Mouse (Mus musculus): ENCODE data around the gene Kat5. TPM values are rescaled to one million over a fixed set of nuclear protein-coding genes. Genes with fewer than 3 reads are reported as not detected.

The Kat5 gene
- polyA plus RNA-seq, 1 experiment, result 87.3 TPM

- Histone ChIP-seq H3K4me1 (ENCODE audit: control insufficient read depth, insufficient read depth, low read length) (peaks cover 2% of the 10 kb centered on the region; the same call in 1 of the 2 replicates), H3K27ac (ENCODE audit: control insufficient read depth, insufficient read depth, low read depth, low read length, poor library complexity) (no peak overlapping the region), H3K4me3 (replicated peaks; ENCODE audit: control insufficient read depth, low read depth, low read length) (no peak overlapping the region)
- TF ChIP-seq CTCF (IDR thresholded peaks at IDR 0.05; ENCODE audit: control insufficient read depth, insufficient read depth, low read length) (no peak), POLR2A (IDR thresholded peaks at IDR 0.05; ENCODE audit: borderline replicate concordance, control insufficient read depth, low read depth, low read length) (no peak)
- 91% methylated on average over 2 of the region's 2 CpGs for WGBS
Observed at GRCm38 (mm10) chr19:5614953-5615352, 4.9 kb upstream of the Kat5 start.

- Histone ChIP-seq H3K27ac (ENCODE audit: control insufficient read depth, insufficient read depth, low read depth, low read length, poor library complexity) (no peak overlapping the region), H3K4me1 (ENCODE audit: control insufficient read depth, insufficient read depth, low read length) (peaks cover 2% of the 10 kb centered on the region; the same call in 1 of the 2 replicates), H3K4me3 (replicated peaks; ENCODE audit: control insufficient read depth, low read depth, low read length) (no peak overlapping the region)
- WGBS, result 29% methylated on average over 3 of the region's 3 CpGs
- TF ChIP-seq POLR2A (IDR thresholded peaks at IDR 0.05; ENCODE audit: borderline replicate concordance, control insufficient read depth, low read depth, low read length) (no peak), CTCF (IDR thresholded peaks at IDR 0.05; ENCODE audit: control insufficient read depth, insufficient read depth, low read length) (no peak)
Observed at GRCm38 (mm10) chr19:5612762-5613411, 2.9 kb upstream of the Kat5 start.

GRCm38 (mm10) chr19:5611973-5612372 lies 1.9 kb upstream of the Kat5 start:
- TF ChIP-seq CTCF (IDR thresholded peaks at IDR 0.05; ENCODE audit: control insufficient read depth, insufficient read depth, low read length) (no peak), POLR2A (IDR thresholded peaks at IDR 0.05; ENCODE audit: borderline replicate concordance, control insufficient read depth, low read depth, low read length) (no peak)
- Histone ChIP-seq H3K4me1 (ENCODE audit: control insufficient read depth, insufficient read depth, low read length) (peaks cover 2% of the 10 kb centered on the region; the same call in 1 of the 2 replicates), H3K4me3 (replicated peaks; ENCODE audit: control insufficient read depth, low read depth, low read length) (no peak overlapping the region), H3K27ac (ENCODE audit: control insufficient read depth, insufficient read depth, low read depth, low read length, poor library complexity) (no peak overlapping the region)
- 88% methylated on average over 1 of the region's 1 CpGs for WGBS

- H3K4me3 ChIP-seq (replicated peaks; ENCODE audit: control insufficient read depth, low read depth, low read length), result peak overlapping the region; percentile 75
- 56% methylated on average over 10 of the region's 10 CpGs for WGBS
- TF ChIP-seq CTCF (IDR thresholded peaks at IDR 0.05; ENCODE audit: control insufficient read depth, insufficient read depth, low read length), result no peak
- no peak for TF ChIP-seq POLR2A (IDR thresholded peaks at IDR 0.05; ENCODE audit: borderline replicate concordance, control insufficient read depth, low read depth, low read length)
- peaks cover 2% of the 10 kb centered on the region; the same call in 1 of the 2 replicates for H3K4me1 ChIP-seq (ENCODE audit: control insufficient read depth, insufficient read depth, low read length)
- peak overlapping the region; percentile 81 for H3K27ac ChIP-seq (ENCODE audit: control insufficient read depth, insufficient read depth, low read depth, low read length, poor library complexity)
Observed at GRCm38 (mm10) chr19:5609171-5609546, 878 bp downstream of the Kat5 start.

- TF ChIP-seq POLR2A (IDR thresholded peaks at IDR 0.05; ENCODE audit: borderline replicate concordance, control insufficient read depth, low read depth, low read length) (no peak), CTCF (IDR thresholded peaks at IDR 0.05; ENCODE audit: control insufficient read depth, insufficient read depth, low read length) (no peak)
- Histone ChIP-seq H3K27ac (ENCODE audit: control insufficient read depth, insufficient read depth, low read depth, low read length, poor library complexity) (no peak overlapping the region), H3K4me1 (ENCODE audit: control insufficient read depth, insufficient read depth, low read length) (peaks cover 2% of the 10 kb centered on the region; the same call in 1 of the 2 replicates), H3K4me3 (replicated peaks; ENCODE audit: control insufficient read depth, low read depth, low read length) (no peak overlapping the region)
- WGBS, result 92% methylated on average over 13 of the region's 13 CpGs
Observed at GRCm38 (mm10) chr19:5608707-5609106, 1.3 kb downstream of the Kat5 start.

- Histone ChIP-seq H3K4me1 (ENCODE audit: control insufficient read depth, insufficient read depth, low read length) (peaks cover 2% of the 10 kb centered on the region), H3K4me3 (replicated peaks; ENCODE audit: control insufficient read depth, low read depth, low read length) (no peak overlapping the region), H3K27ac (ENCODE audit: control insufficient read depth, insufficient read depth, low read depth, low read length, poor library complexity) (no peak overlapping the region)
- no peak for TF ChIP-seq CTCF (IDR thresholded peaks at IDR 0.05; ENCODE audit: control insufficient read depth, insufficient read depth, low read length)
- TF ChIP-seq POLR2A (IDR thresholded peaks at IDR 0.05; ENCODE audit: borderline replicate concordance, control insufficient read depth, low read depth, low read length), result no peak
- 93% methylated on average over 26 of the region's 26 CpGs for WGBS
Observed at GRCm38 (mm10) chr19:5607705-5608410, 2.2 kb downstream of the Kat5 start.

- Histone ChIP-seq H3K27ac (ENCODE audit: control insufficient read depth, insufficient read depth, low read depth, low read length, poor library complexity) (no peak overlapping the region), H3K4me1 (ENCODE audit: control insufficient read depth, insufficient read depth, low read length) (peaks cover 2% of the 10 kb centered on the region), H3K4me3 (replicated peaks; ENCODE audit: control insufficient read depth, low read depth, low read length) (no peak overlapping the region)
- 88% methylated on average over 8 of the region's 8 CpGs for WGBS
- TF ChIP-seq CTCF (IDR thresholded peaks at IDR 0.05; ENCODE audit: control insufficient read depth, insufficient read depth, low read length), result no peak
- no peak for TF ChIP-seq POLR2A (IDR thresholded peaks at IDR 0.05; ENCODE audit: borderline replicate concordance, control insufficient read depth, low read depth, low read length)
Observed at GRCm38 (mm10) chr19:5606196-5606595, 3.8 kb downstream of the Kat5 start.

GRCm38 (mm10) chr19:5605126-5605525 lies 4.9 kb downstream of the Kat5 start:
- H3K27ac ChIP-seq (ENCODE audit: control insufficient read depth, insufficient read depth, low read depth, low read length, poor library complexity), result no peak overlapping the region
- H3K4me3 ChIP-seq (replicated peaks; ENCODE audit: control insufficient read depth, low read depth, low read length), result no peak overlapping the region
- TF ChIP-seq CTCF (IDR thresholded peaks at IDR 0.05; ENCODE audit: control insufficient read depth, insufficient read depth, low read length), result no peak
- TF ChIP-seq POLR2A (IDR thresholded peaks at IDR 0.05; ENCODE audit: borderline replicate concordance, control insufficient read depth, low read depth, low read length), result no peak
- 90% methylated on average over 7 of the region's 7 CpGs for WGBS
- peaks cover 3% of the 10 kb centered on the region for H3K4me1 ChIP-seq (ENCODE audit: control insufficient read depth, insufficient read depth, low read length)
